Mouse (Mus musculus) thymus, postnatal 14 days (tissue): ENCODE data around the gene Rbm20.
"Not testable (repeated sequence)": the region's sequence is repeated elsewhere in the genome, so short reads cannot be mapped to it uniquely, and the experiment has no call there.

Source experiments
- DNase-seq: peaks from one replicate; pipeline ENCODE4 v3.0.0; 2021

Gene Rbm20

GRCm38 (mm10) chr19:53676718-53677634 lies at the start of gene Rbm20:
Gene Rbm20, plus strand, starts transcription at chr19:53677306.
- peak; percentile 43 for DNase-seq

- peak; percentile 10 for DNase-seq
These were observed 39.1 kb upstream of the Rbm20 start for GRCm38 (mm10) chr19:53638041-53638440.

DNA sequence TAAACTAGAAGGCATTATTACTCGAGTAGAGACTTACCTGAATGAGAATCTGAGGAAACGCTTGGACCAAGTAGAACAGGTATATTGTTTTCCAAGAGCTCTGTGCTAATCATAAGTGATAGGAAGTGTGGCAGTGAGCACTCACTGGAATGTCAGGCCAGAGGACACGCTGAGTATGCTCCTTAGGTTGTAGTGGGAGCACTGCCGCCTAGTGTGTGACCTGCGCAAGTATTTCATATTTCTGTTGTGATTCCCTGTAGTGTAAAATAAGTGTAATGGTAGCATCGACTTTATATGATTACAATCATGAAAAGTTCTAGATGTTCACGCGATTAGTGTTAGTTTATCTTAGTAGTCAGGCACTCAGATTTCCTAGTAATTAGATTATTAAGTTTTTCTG lies 38.4 kb upstream of the Rbm20 start:
- no peak for DNase-seq

DNA sequence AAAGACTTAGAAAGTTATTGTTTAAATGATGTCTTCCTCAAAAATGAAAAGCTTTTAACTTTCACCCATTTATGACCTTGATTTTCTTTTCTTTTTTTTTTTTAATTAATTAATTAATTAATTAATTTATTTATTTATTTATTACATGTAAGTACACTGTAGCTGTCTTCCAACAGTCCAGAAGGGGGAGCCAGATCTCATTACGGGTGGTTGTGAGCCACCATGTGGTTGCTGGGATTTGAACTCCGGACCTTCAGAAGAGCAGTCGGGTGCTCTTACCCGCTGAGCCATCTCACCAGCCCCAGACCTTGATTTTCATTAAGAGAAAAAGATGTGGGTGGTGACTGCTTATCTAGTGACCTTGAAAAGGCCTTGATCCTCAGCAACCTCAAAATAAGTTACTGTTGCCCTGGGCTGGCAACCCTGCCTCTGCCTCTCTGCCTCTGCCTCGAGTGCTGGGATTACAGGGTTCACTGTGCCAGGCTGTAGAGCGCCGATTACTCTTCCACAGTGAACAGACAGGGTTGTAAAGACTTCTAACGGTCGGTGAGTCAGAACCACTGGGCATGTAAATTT lies 33.0 kb upstream of the Rbm20 start:
- peak; percentile 19 for DNase-seq

DNA sequence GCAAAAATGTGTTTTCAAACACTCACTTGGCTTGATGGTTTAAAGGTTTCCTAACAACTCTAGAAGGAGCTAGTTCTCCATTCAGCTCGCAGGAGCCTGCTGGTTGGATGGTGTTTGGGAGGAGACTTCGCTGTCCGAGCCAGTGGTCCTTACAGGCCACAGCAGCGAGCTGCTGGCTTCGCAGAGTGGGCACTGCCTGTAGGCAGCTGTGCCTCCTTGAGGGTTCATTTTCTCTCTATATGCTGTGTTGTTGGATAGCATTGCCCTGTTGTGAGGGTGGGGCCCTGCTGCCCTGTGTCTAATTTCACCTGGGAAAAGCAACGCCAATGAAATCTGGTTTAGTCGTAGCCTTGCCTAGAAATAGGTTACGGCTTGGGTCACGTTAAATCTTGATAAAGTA lies 29.8 kb upstream of the Rbm20 start:
- DNase-seq = no peak

GRCm38 (mm10) chr19:53648056-53648455 lies 29.1 kb upstream of the Rbm20 start:
- DNase-seq = peak; percentile 12

GRCm38 (mm10) chr19:53648802-53649236 lies 28.3 kb upstream of the Rbm20 start:
- peak; percentile 64 for DNase-seq

DNA sequence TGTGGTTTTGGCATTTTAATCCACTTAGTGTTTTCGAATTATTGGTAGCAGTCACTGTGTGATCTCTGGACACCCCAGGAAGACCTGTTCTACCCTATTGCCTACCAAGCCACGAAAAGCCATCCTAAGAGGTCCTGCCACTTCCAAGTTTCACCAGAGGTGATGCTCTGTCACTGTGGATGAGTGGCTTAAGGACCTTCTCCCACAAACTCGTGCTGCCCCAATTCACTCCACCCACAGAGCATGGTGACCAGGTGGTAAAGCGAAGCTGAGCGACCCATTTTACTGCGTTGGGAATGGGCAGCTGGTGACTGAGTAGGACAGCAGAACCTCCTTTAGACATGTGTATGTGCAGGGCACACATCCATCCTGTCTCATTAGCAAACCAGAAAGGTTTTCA lies 27.7 kb upstream of the Rbm20 start:
- DNase-seq = no peak

- DNase-seq = no peak
These were observed 27.3 kb upstream of the Rbm20 start for GRCm38 (mm10) chr19:53649802-53650201.

GRCm38 (mm10) chr19:53650921-53651320 lies 26.2 kb upstream of the Rbm20 start:
- no peak for DNase-seq

- DNase-seq = no peak
These were observed 24.8 kb upstream of the Rbm20 start for GRCm38 (mm10) chr19:53652267-53652666.

DNA sequence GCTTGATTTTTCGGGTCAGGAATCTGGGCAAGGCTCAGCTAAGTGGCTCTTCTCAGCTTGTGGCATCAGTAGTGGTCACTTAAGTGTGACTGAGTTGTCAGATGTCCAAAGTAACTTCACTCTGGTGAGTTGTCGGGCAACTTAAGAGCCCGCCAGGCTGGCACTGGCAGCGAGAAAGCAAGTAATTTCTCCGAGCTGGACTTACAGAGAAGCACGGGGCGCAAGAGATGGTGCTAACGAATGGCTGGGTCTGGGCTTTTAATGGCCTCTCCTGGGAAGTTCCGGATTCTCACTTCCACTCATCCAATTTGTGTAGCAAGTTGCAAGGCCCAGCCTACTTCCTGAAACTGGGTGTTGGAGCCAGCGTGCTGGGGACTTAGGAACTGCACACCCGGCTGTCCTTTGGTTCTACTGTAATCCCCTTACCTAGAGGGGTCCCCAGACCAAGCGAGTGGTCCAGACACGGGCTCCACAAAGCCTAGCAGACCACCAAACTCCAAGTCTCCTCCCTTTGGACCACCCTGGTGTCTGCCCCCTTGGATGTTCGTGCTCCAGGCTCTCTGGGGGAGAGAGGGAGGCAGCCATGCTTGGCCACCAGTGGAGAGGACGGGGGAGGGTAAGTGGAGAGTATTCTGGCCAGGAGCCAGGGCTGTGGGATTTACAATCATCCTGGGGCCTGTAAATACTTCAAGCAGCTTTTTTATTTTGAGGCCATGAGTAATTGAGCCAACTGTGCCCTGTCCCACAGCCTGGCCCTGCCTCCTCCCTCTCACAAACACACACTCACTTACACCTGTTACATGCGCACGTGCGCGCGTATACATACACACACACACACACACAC lies 23.3 kb upstream of the Rbm20 start:
- DNase-seq = no peak

DNA sequence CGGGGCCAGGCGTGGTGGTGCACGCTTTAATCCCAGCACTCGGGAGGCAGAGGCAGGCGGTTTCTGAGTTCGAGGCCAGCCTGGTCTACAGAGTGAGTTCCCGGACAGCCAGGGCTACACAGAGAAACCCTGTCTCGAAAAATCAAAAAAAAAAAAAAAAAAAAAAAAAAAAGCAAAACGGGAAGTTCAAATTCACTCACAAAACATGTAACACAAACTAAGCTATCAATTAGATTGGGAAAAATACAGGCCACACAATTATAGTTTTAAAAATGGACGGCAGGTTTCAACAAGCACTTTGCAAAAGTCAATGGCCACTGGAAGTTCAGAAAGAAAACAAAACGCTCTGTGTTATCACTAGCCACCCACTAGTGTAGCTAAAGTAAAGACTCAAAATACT lies 20.7 kb upstream of the Rbm20 start:
- DNase-seq = not testable (repeated sequence)

GRCm38 (mm10) chr19:53657437-53657836 lies 19.7 kb upstream of the Rbm20 start:
- DNase-seq = no peak

DNA sequence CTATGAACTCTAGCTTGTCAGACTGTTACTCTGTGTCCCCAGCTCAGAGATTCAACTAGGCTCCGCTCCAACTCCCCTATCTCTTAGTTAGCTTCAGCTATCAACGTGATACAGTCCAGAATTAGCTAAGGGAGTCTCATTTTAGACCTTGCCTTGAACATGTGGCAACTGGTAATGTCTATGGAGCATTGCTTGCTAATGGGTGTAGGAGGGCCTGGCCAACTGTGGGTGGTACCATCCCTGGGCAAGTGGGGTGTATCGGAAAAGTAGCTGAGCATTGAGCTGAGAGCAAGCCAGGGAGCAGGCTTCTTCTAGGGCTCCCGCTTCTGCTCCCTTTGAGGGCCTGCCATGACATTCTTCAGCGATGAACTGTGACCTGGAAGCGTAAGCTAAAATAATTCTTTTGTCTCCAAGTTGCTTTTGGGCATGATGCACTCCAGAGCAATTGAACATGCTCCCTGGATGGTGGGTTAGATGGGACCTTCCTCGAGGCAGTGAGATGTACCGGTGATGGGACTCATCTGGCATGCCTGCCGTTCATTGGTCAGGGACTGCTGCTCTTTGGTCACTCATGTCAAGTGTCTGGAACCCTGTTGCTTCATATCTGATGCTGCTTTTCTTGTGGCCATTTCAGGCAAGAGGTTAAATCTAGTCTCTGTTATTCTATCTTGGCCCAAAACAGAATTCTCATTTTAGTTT lies 16.2 kb upstream of the Rbm20 start:
- no peak for DNase-seq

- DNase-seq = no peak
These were observed 15.0 kb upstream of the Rbm20 start for GRCm38 (mm10) chr19:53661938-53662722.

- no peak for DNase-seq
These were observed 12.3 kb upstream of the Rbm20 start for GRCm38 (mm10) chr19:53664831-53665230.

GRCm38 (mm10) chr19:53665391-53665790 lies 11.7 kb upstream of the Rbm20 start:
- DNase-seq = no peak

GRCm38 (mm10) chr19:53666708-53667107 lies 10.4 kb upstream of the Rbm20 start:
- no peak for DNase-seq

- no peak for DNase-seq
These were observed 8.3 kb upstream of the Rbm20 start for GRCm38 (mm10) chr19:53668821-53669220.

GRCm38 (mm10) chr19:53670625-53671141 lies 6.4 kb upstream of the Rbm20 start:
- DNase-seq = no peak

- DNase-seq = no peak
These were observed 5.7 kb upstream of the Rbm20 start for GRCm38 (mm10) chr19:53671432-53671831.
